Mouse (Mus musculus) kidney, postnatal 10 days (tissue): ENCODE measurements around the gene Cd24a.

Experiments used
- DNase-seq: peaks from one replicate; pipeline ENCODE4 v3.0.0; 2021; ENCODE audit warnings: mixed read lengths

Cd24a gene

GRCm38 (mm10) chr10:43629857-43630256 lies 51.8 kb downstream of the Cd24a start:
- DNase-seq, result no peak

GRCm38 (mm10) chr10:43630634-43631033 lies 52.5 kb downstream of the Cd24a start:
- no peak for DNase-seq

GRCm38 (mm10) chr10:43631049-43631448 lies 53.0 kb downstream of the Cd24a start:
- no peak for DNase-seq

- DNase-seq, result no peak
Measured at GRCm38 (mm10) chr10:43631639-43632354, 53.7 kb downstream of the Cd24a start.

- no peak for DNase-seq
Measured at GRCm38 (mm10) chr10:43633117-43633516, 55.0 kb downstream of the Cd24a start.
